Mouse (Mus musculus) liver, embryonic 14.5 days (tissue): ENCODE data around the gene Oxa1l.

ENCODE experiments used
- CTCF ChIP-seq: IDR thresholded peaks from 2 replicates; pipeline ENCODE4 v1.5.1; 2016; ENCODE audit warnings: antibody characterized with exemption, low read depth, control low read depth
- EP300 ChIP-seq: IDR thresholded peaks from 2 replicates; pipeline ENCODE4 v1.6.1; 2016; ENCODE audit warnings: antibody characterized with exemption, low read depth

- TF ChIP-seq CTCF, result no peak
- TF ChIP-seq EP300, result no peak
These were observed 36.1 kb upstream of the Oxa1l start for GRCm38 (mm10) chr14:54324486-54324885.
